Mouse (Mus musculus) urinary bladder, adult 18-20 months (tissue): Measurements from ENCODE around the gene Stra6.

ENCODE experiments used
- DNase-seq, 2 experiments: peaks; one replicate each; pipeline ENCODE4 v3.0.0; 2022; ENCODE audit warnings: low spot score in 2 of 2, mixed read lengths in 2 of 2

Gene Stra6

GRCm38 (mm10) chr9:58133893-58134884 lies 70.6 kb downstream of the Stra6 start:
- no peak for DNase-seq

DNA sequence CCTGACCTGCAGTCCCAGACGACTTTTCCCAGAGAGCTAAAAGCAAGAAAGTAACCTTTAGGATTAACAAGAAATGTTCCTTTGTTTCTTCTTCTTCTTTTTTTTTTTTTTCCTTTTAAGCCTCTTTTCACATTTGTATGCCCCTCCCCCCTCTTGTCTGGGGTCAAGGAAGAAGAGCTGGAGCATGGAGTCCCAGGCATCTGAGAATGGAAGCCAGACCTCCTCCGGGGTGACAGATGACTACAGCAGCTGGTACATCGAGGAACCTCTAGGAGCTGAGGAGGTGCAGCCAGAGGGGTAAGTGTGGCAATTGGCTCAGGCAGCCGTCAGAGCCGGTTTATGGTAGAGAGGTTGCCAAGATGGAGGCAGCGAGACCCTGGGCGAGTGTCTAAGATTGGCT lies 71.3 kb downstream of the Stra6 start:
- DNase-seq: no peak

DNA sequence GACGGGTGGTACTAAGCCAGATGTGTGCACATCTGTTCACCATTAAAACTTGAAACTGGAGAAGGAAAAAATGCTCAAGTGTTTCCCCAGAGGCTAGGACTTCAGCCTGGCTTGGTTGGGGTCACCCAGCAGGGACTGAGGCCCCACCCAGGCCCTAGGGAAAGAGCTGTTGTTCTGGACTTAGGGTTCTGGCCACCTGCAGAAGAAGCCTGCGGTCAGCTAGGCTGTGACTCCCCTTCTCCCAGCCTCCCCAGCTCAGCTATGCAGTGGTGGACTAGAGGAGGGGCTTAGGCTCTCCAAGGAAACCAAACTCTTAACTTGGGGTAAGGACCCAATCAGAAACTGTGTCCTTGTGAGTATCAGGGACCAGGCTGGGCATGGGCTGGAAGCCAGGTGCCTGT lies 72.3 kb downstream of the Stra6 start:
- DNase-seq: no peak

DNA sequence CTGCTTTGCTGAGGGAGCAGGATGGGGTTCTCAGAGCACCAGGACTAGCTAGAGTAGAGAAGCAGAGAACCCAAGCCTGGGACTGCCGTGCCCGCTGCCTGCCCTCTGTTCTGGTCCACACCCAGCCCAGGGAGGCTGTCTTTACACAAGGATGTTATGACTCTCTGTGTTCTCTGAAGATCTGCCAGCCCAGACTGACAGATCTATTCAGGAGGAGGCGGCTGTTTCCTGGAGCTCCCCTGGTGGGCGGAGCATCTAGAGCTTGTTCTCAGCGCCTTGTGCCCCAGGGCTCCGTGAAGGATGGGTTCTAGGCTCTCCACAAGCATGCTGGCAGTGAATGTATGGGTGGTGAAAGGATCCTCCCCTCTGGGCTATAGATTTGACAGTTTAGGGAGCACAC lies 76.4 kb downstream of the Stra6 start:
- DNase-seq: no peak

DNA sequence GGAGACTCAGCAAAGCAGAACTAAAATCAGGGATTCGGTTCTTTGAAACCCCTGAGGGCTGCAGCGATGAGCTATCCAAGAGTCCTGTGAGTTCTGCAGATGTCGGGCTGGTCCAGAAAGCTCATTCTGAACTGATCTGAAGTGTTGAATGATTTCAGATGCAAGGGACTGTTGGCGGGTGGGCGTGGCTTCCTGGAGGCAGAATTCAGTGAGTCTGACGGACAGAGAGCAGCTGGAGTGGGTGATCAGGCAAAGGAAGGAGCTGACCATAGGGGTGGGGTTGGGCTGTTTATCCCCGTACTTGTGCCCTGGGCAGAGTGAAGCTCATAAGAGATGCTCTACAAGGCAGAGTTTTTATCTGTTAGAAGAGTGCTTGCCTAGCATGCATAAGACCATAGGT lies 79.8 kb downstream of the Stra6 start:
- no peak for DNase-seq

DNA sequence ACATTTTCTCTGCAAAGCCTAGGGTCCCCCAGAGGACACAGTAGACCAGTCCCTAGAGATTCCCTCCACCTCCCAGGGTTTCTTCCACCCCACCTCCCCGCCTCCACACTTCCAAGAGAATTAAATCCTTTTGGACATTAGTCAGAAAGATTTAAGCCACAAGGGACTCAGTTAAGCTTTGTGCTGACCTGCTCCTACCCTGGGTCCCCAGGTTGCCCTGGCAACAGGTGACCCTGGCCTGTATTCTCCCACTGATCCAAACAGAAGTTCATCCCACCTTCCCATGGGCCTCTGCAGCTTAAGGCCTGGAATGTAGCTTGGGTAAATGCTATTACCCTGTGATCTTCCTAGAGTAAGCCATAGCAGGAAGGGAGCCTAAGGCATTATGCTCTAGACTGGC lies 81.1 kb downstream of the Stra6 start:
- no peak for DNase-seq

GRCm38 (mm10) chr9:58145417-58145816 lies 81.8 kb downstream of the Stra6 start:
- DNase-seq: no peak

GRCm38 (mm10) chr9:58148806-58149205 lies 85.2 kb downstream of the Stra6 start:
- DNase-seq: no peak

DNA sequence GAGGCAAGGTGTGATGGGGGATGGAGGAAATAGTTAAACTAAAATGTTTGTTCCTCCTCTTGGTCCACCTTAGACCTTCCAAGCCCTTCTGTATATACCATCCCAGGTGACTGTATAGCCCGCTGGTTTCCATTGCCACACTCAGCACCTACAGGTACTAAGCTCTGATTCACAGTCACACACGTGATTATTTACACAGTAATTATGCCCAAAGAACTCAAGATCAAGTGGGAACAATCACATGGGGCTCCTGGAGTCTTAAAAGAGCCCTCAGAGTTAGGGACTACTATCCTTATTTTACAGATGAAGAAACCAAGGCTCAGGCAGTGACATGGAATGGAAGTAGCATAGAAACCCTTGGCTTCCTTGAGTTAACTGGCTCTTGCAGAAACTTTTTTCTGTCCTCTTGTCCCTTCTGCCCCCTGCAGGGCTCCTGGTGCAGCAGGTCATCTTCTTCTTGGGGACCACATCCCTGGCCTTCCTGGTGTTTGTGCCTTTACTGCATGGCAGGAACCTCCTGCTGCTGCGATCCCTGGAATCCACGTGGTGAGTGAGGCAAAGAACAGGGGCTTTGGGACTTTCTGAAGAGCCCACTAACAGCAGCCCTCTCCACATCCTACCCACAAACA lies 87.3 kb downstream of the Stra6 start:
- no peak for DNase-seq

DNA sequence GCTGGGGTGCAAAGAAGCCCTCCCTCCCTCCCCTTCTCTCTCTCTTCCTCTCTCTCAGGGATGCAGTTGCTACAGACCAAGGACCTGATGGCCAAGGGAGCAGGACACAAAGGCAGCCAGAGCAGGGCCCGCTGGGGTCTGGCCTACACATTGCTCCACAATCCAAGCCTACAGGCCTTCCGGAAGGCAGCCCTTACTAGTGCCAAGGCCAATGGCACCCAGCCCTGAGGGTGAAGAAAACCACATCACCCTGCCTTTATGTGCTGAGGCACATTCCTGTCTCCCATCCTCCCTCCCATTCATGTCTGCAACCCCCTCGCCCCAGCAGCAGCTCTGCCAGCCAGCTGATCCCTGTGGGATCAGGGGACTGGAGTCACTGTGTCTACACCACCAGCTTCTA lies 89.5 kb downstream of the Stra6 start:
- no peak for DNase-seq

DNA sequence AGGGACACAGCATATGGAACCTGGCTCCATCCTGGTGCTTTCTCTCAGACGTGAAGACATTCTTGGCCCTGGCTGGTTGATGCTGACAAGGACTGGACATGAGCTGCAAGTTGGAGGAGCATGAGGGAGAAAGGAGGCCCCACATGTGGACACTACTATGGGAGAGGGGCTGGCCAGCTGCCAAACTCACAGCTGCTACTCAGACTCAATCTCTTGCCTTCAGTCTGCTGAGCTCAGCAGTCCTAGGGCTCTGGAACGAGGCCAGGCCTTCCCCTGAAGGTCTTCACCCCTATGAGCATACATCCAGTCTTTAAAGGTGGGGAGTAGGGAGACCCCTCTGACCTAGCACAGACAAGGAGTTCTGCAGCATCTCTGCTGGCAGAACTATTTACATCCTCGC lies 91.8 kb downstream of the Stra6 start:
- no peak for DNase-seq

DNA sequence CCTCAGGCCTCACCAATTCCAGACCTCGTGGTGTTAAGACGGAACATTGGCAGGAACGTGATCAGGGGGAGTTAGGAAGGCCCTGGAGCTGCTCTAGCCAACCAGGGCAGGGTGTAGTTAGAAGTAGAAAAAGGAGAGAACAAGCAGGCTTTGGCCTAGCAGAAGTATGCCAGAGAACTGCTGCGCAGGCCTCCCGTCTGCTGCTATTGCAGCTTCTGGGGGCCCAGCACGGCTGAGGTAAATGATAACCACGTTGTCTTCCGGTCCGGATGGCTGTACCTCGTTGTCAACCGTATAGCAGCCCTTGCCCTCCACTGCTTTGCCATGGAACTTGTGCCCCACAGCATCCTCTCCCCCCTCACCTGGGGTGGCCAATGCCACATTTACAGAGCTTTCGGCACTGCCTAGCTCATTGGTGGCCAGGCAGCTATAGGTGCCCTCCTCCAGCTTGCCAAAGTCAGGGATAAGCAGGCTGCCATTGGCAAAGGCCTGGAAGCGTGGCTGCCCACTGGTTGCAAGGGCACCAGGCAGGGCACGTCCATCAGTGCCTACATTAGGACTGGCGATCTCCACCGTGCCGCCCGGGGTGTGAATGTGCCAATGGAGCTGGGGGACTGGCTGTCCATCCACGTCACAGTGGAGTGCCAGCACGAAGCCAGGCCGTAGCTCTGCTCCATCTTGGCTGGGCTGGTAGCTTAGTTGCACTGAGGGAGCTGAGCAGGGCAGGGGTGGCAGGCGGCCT lies 93.4 kb downstream of the Stra6 start:
- no peak for DNase-seq

- no peak for DNase-seq
Measured at GRCm38 (mm10) chr9:58157838-58158237, 94.2 kb downstream of the Stra6 start.

- peak; percentile 11 to 37 for DNase-seq
Measured at GRCm38 (mm10) chr9:58158541-58159311, 95.1 kb downstream of the Stra6 start.

DNA sequence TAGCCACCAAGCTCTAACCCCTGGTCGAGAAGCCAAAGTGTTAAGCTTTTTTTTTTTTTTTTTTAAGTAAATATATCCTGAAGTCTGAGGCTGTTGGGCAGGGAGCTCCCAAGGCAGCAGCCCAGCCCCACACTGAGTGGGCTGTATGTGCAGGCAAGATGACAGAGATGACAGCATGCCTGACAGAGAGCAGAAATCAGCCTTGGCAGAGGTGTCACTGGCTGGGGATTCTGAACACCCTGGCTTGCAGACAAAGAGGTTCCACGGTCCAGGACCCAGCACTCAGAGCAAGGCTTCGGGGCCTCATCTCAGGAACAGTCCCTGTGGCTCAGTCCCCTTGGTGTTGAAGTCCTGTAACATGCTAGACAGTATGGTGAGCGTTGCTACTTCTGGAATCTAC lies 96.3 kb downstream of the Stra6 start:
- no peak for DNase-seq

- no peak for DNase-seq
Measured at GRCm38 (mm10) chr9:58160315-58160714, 96.7 kb downstream of the Stra6 start.

DNA sequence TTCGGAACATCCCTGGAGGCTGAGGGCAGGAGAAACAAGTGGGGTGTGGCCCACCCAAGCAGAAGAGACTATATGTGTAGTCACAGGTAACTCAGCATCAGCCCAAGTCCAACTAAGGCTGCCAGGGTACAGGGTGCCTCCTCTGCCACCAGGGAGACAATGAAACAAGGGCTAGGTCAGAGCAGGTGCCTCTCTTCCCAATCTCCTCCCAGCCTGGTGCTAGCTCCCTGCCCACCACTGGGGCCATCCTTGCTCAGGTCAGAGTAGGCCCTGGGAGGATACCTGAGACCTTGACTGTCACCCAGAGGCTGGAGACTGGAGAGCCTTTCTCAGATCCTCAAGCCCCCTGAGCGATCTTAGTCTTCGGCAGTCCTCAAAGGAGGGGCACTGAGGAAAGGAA lies 98.6 kb downstream of the Stra6 start:
- DNase-seq: no peak

GRCm38 (mm10) chr9:58163146-58163545 lies 99.6 kb downstream of the Stra6 start:
- no peak for DNase-seq

- no peak for DNase-seq
Measured at GRCm38 (mm10) chr9:58165779-58166178, 102.2 kb downstream of the Stra6 start.

DNA sequence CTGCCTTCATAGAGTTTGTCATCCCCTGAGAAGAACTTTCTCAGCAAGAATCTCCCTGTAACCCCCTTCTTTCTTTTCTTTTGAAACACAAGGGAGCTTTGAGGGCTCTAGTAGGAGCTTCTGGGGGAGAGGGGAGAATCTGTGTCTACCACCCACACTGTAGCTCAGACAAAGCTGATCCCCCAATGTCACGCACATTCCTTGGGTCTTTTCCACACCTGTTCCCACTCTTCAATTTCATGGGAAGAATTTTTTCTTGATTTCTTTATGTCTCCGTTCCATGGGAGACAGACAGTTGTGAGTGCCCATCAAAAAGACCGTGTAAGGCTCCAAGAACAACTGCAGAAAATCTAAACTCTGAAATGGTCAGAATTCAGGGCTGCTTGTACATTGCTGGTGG lies 105.3 kb downstream of the Stra6 start:
- DNase-seq: no peak

DNA sequence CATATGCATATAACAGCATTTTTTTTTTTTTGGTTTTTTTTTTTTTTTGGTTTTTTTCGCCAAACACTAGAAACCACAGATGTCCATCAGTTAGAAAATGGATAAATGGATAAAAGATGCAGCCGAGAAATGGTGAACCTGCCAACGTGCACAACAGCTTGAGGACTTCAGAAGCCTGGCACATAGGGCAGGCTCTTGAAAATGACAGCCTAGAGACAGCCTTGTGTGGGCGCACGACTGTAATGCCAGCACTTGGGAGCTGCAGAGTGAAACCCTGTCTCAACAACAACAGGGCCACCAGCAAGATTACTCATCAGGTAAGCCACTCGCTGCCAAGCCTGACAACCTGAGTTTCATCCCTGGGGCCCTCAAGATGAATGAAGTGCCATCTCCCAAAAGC lies 105.8 kb downstream of the Stra6 start:
- no peak for DNase-seq

- no peak for DNase-seq
Measured at GRCm38 (mm10) chr9:58172863-58173262, 109.3 kb downstream of the Stra6 start.
